Mouse (Mus musculus): ENCODE measurements around the gene Dcun1d4. TPM values are rescaled to one million over a fixed set of nuclear protein-coding genes. Genes with fewer than 3 reads are reported as not detected.
"Not testable (repeated sequence)": the region's sequence is repeated elsewhere in the genome, so short reads cannot be mapped to it uniquely, and the experiment has no call there.

Gene Dcun1d4
- total RNA-seq, 2 experiments from 2014 or later: 116 to 120 TPM

DNA sequence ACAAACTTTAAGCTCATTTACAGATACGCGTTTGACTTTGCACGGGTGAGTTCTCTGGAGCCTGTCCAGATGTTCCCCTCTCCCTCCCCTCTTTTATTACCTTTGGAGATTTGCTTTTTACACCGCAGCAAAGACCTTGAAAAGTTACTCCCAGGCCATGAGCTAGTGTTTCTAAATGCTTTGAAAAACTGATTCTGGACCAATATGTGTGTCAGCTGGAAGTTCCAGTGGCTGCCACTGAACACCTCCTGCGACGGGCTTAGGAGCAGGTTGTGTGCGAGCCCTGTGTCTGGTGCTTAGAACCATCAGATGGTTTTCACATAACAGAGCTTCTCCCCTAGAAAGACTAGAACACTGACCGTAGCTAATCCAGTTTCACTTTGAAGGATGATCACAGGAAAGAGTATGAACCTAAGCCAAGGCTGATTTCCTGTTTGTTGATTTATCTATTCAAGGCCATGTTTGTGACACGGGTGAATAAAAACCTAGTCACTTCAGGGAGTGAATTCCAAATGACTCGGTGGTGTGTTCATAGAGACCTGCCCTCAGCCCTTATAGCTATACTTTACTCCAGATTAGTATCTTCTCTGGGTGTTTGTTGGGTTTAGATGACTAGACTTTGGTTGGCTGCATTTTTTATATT is 63.4 kb downstream of the Dcun1d4 start:
- DNase-seq (ENCODE audit: low spot score in 2 of 2): no peak

DNA sequence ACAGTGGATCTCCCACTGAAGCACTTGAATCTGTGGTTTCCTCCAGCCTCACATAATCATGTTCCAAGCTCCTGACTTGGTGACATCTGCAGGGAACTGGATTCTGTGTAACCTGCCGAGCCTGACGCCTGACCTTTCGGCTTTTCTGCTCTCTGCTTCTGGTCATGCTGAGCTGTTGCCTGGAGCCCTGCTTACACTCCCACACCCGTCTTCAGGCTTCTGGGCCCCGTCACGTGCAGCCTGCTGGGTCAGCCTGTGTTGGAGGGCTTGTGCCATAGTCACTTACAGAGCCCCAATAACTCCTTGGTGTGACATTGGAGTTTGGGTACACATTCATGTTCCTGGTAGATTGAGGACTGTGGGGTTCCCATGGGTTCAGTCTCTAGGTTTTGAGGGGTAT is 64.8 kb downstream of the Dcun1d4 start:
- DNase-seq (ENCODE audit: low spot score in 2 of 2): no peak

DNA sequence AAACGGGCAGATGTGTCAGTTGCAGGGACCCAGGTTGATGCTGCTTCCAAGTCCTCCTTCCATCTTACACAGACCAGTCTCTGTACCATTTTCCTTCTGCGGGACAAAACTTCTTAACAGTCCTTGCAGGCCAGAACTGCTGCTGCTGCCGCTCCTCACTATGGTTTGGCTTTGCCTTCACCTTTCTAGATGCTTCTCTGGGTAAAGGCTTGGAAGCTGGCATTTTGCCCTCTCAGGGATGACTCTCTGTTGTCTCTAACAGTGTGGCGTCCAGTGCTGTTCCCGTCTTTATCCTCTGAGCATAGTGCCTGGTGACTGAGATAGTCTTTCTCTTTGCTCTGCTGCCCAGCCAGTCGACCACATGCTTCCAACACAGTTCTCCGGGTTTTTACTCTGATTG is 66.5 kb downstream of the Dcun1d4 start:
- DNase-seq (ENCODE audit: low spot score in 2 of 2): no peak

GRCm38 (mm10) chr5:73548237-73548636 is 67.4 kb downstream of the Dcun1d4 start:
- no peak for DNase-seq (ENCODE audit: low spot score in 2 of 2)

- DNase-seq (ENCODE audit: low spot score in 2 of 2): no peak
These were observed 68.0 kb downstream of the Dcun1d4 start for GRCm38 (mm10) chr5:73548838-73549237.

DNA sequence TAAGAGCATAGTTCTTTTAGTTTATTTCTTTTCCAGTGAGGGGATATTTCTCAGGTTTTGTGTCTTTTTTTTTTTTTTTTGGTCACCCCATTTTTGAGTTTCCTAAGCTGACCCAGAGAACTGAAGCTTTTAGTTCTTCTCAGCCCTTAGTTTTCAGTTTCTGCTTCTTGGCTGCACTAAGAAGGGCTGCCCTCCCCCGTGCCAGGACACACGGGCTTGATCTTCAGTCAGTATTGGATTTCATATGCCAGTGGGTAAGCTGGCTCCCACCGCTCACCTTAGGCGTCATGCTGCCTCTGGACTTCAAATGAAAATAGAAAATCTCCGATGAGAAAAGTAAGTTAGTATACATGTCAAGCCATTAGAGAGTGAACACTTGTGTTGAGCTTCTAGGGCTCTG is 71.0 kb downstream of the Dcun1d4 start:
- no peak for DNase-seq (ENCODE audit: low spot score in 2 of 2)

DNA sequence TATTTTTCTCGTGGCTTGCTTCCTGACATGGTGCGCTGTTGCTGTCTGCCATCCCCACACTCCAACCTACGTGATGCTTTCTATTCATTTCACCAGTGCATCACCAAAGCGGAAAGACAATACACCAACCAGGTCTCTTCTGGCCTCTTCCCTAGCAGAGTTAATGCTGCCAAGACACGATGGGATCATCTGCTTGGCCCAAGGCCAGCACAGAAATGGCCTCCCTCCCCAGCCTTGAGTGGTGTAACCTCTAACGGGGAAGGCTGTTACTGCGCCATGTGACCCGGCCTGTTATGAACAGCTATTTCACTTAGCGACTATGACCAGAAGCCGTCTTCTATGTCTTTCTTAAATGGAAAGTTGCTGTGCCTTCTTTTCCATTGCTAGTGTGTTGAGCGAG is 73.1 kb downstream of the Dcun1d4 start:
- no peak for DNase-seq (ENCODE audit: low spot score in 2 of 2)

DNA sequence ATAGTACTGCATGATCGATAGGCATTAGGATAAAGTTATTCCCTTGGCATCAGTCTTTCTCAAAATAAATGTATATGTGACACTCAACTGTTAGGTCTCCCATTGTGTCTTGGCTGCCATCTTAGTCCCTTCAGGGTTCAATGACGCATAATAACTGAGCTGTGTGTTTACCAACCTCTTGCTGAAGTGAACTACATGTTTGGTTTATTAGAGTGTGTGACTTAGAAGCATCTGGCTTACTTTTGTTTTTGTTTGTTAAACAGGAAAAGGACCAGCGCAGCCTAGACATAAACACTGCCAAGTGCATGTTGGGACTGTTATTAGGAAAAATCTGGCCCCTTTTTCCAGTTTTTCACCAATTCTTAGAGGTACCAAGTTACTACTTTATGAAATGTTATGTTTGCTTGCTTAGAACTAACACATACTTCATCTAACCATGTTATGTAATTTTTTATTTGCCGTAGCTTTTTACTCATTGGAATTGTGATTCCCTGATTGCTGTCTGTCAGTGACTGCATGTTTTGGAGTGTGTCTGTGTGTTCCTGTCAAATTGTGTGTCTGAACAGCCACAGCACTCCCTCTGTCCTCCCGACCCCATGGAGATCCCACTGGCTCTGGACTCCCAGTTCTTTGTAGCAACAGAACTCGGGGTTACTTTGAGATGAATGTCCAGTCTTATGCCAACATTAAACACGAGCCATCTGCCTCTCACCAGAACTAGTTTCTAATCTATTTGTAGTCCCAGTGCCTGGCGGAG is 74.5 kb downstream of the Dcun1d4 start:
- no peak for DNase-seq (ENCODE audit: low spot score in 2 of 2)

DNA sequence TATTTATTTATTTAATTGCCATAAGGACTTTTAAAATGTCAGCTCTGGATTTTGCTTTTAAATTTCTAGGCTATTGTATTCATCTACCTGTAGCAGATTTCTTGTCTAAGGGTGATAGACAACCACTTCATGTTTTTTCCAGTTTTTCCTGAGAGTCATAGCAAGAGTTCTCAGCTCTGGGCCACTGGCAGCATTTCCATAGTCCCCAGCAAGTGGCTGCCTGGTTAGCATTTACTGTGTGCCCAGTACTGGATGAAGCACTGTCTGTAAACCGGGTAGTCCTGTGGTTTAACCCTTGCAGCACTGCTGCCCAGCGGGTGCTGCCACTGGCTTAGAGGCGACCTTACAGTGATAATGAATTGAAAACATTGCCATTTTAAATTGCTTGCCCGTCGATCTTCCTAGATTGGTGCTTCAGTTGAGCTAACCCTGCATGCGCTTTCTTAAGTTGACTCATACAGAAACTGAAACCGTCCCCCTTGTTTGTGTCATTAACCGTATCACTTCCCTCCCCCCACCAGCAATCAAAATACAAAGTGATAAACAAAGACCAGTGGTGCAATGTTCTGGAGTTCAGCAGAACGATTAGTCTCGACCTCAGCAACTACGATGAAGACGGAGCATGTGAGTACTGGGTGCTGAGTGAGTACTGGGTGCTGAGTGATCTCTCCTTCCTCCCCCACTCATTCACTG is 76.1 kb downstream of the Dcun1d4 start:
- no peak for DNase-seq (ENCODE audit: low spot score in 2 of 2)

- no peak for DNase-seq (ENCODE audit: low spot score in 2 of 2)
These were observed 78.0 kb downstream of the Dcun1d4 start for GRCm38 (mm10) chr5:73558756-73559155.

- DNase-seq (ENCODE audit: low spot score in 2 of 2): no peak
These were observed 83.2 kb downstream of the Dcun1d4 start for GRCm38 (mm10) chr5:73564038-73564437.

DNA sequence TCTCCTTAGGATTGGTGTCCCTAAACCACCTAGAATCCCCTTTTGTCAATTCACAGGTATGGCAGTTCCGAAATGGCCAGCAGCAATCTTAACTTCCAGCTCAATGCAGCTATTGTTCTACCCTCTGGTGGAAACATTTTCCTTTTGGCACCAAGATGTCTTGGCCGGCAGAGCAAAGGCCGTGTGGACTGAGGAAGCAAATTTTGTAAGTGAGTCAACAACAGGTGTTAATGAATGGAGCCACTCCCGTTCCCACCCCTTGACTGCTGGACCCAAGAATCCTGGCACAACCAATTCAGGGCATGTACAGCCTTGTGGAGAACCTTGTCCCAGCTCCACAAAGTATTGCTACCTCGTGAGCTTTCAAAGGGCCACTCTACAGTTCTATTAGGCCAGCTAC is 85.3 kb downstream of the Dcun1d4 start:
- no peak for DNase-seq (ENCODE audit: low spot score in 2 of 2)

DNA sequence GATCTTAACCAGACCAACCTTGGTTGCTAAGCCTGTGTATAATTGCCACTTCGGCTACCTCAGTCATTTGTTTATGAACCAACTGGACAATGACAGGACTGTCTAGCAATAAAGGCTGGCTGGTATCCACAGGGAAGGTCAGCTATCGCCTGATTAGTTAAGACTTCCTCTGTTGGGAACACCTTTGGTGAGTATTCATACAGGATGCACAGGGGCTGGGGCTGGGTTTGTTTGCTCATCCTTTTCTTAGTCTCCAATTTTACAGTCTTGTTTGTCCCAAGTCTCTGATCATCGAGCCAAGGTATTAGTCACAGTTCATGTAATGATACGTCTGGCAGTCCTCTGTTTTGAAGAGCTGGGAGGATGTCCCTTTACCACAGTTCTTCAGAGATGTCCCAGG is 86.1 kb downstream of the Dcun1d4 start:
- DNase-seq (ENCODE audit: low spot score in 2 of 2): no peak

- no peak for DNase-seq (ENCODE audit: low spot score in 2 of 2)
These were observed 88.4 kb downstream of the Dcun1d4 start for GRCm38 (mm10) chr5:73569181-73569580.

GRCm38 (mm10) chr5:73571395-73572156 is 90.8 kb downstream of the Dcun1d4 start:
- DNase-seq (ENCODE audit: low spot score in 2 of 2): no peak

DNA sequence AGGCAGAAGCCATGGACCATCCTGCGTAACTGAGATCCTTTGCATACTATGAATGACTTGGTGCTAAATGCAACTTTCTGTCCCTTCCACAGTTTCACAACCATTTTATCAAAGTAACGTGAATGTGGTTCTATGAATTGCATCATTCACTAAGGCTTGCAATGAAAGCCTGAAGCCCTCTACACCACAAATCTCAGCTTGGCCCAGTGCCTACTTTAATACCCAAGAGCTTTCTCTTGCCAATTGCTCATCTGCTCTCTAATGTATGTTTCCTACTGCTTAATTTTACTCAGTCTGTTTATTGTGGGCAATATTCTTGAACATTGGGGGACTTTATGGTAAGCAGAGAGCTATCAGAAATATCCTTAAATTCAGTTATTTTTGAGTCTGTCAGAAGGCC is 92.0 kb downstream of the Dcun1d4 start:
- no peak for DNase-seq (ENCODE audit: low spot score in 2 of 2)

GRCm38 (mm10) chr5:73573789-73574188 is 93.0 kb downstream of the Dcun1d4 start:
- no peak for DNase-seq (ENCODE audit: low spot score in 2 of 2)

DNA sequence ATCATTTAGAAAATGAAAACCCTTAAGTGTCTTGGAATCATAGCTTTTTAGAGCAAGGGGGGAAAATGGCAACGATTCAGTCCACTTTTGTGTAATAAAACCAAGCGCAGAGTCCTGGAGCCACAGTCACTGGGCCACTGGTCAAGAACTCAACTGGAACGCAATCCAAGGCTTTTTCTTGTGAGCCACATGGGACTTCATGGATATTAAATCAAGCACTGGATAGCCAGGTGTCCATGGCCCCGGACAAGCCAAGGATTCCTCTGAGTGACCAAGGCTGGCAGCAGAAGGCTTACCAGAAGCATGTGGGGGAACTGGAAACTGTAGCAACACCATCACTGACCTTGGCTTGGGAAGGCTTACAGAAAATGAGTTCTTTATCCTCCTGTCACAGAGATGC is 93.8 kb downstream of the Dcun1d4 start:
- no peak for DNase-seq (ENCODE audit: low spot score in 2 of 2)

DNA sequence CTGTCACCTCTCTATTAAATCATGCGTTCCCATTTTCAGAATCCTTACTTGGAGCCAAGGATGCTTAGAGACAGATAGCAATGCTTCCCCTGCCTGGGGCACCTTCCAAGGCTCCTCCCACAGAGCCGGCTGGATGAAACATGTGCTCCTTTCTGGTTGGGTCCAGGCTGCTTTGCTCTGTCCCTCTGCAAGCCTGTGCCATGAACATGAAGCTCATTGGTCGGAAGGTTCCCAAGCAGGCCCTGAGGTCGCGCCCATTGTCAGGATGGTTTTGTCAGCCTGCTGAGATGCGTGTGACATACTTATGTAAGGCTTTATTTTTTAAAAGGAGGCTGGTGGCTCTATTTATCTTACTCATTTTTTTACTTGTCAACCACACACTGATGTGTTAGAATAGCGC is 95.9 kb downstream of the Dcun1d4 start:
- peak in 1 of 2 experiments; percentile 52 for DNase-seq (ENCODE audit: low spot score in 2 of 2)

GRCm38 (mm10) chr5:73578131-73578530 is 97.3 kb downstream of the Dcun1d4 start:
- DNase-seq (ENCODE audit: low spot score in 2 of 2): no peak

- DNase-seq (ENCODE audit: low spot score in 2 of 2): not testable (repeated sequence)
These were observed 103.2 kb downstream of the Dcun1d4 start for GRCm38 (mm10) chr5:73584011-73584410.

Measured in layer of hippocampus, postnatal 14 days (tissue).